Mouse (Mus musculus) myocyte (in vitro differentiated cells): ENCODE measurements at regions not wholly inside any gene's neighbourhood (a gene's known extent, or its start where the extent isn't known, plus 50 kb on each side); places are given as distances from the start of the nearest gene placed in this dataset.

ENCODE experiments used
- H3K27me3 ChIP-seq: one replicate; pipeline ENCODE4 v1.6.1; 2011; ENCODE audit not compliant: control insufficient read depth, insufficient read depth, insufficient read length
- H3K36me3 ChIP-seq: one replicate; pipeline ENCODE4 v1.6.1; 2011; ENCODE audit not compliant: control insufficient read depth, insufficient read depth
- H3K4me2 ChIP-seq: one replicate; pipeline ENCODE4 v1.6.1; 2011; ENCODE audit warnings: low read depth, control low read depth
- H3K4me3 ChIP-seq: one replicate; pipeline ENCODE4 v1.5.1; 2011; ENCODE audit warnings: mild to moderate bottlenecking, control low read depth, moderate library complexity
- H3K79me2 ChIP-seq: one replicate; pipeline ENCODE4 v1.6.1; 2011; ENCODE audit not compliant: control insufficient read depth, insufficient read depth
- H3ac ChIP-seq: one replicate; pipeline ENCODE4 v1.6.1; 2011; ENCODE audit not compliant: control insufficient read depth, insufficient read length
- CEBPB ChIP-seq: IDR thresholded peaks from 2 replicates; pipeline ENCODE4 v1.6.1; 2011; ENCODE audit warnings: mild to moderate bottlenecking, moderate library complexity; ENCODE audit not compliant: poor library complexity, insufficient read depth, severe bottlenecking
- E2F4 ChIP-seq: IDR thresholded peaks from one replicate; pipeline ENCODE4 v1.6.1; 2011; ENCODE audit warnings: mild to moderate bottlenecking, control low read depth, moderate library complexity; ENCODE audit not compliant: insufficient read depth
- MAX ChIP-seq: IDR thresholded peaks from one replicate; pipeline ENCODE4 v1.6.1; 2011; ENCODE audit warnings: low read depth, mild to moderate bottlenecking, control low read depth
- MYOD1 ChIP-seq, 3 experiments: IDR thresholded peaks; one replicate each; pipeline ENCODE4 v1.6.1; 2011; ENCODE audit warnings: control low read depth in 2 of 3, low read depth in 2 of 3, mild to moderate bottlenecking in 2 of 3, moderate library complexity in 1 of 3; ENCODE audit not compliant: insufficient read length in 2 of 3, control insufficient read depth in 1 of 3
- MYOG ChIP-seq, 3 experiments: IDR thresholded peaks; one replicate each; pipeline ENCODE4 v1.6.1; 2011; ENCODE audit warnings: control low read depth in 2 of 3, low read depth in 2 of 3, mild to moderate bottlenecking in 2 of 3; ENCODE audit not compliant: insufficient read length in 2 of 3, control insufficient read depth in 1 of 3, insufficient read depth in 1 of 3
- POLR2A ChIP-seq: IDR thresholded peaks from one replicate; pipeline ENCODE4 v1.6.1; 2011; ENCODE audit warnings: low read depth, mild to moderate bottlenecking, control low read depth, moderate library complexity; ENCODE audit not compliant: insufficient read length
- POLR2AphosphoS2 ChIP-seq: IDR thresholded peaks from one replicate; pipeline ENCODE4 v1.6.1; 2011; ENCODE audit warnings: low read depth, control low read depth; ENCODE audit not compliant: insufficient read length
- REST ChIP-seq: IDR thresholded peaks from one replicate; pipeline ENCODE4 v1.6.1; 2011; ENCODE audit warnings: mild to moderate bottlenecking, control low read depth, moderate library complexity; ENCODE audit not compliant: insufficient read depth, insufficient read length
- SRF ChIP-seq: IDR thresholded peaks from one replicate; pipeline ENCODE4 v1.6.1; 2011; ENCODE audit warnings: low read depth; ENCODE audit not compliant: control insufficient read depth, insufficient read length
- TCF12 ChIP-seq: IDR thresholded peaks from one replicate; pipeline ENCODE4 v1.6.1; 2011; ENCODE audit warnings: mild to moderate bottlenecking, control low read depth; ENCODE audit not compliant: poor library complexity, insufficient read depth, severe bottlenecking
- TCF3 ChIP-seq: IDR thresholded peaks from one replicate; pipeline ENCODE4 v1.6.1; 2011; ENCODE audit warnings: low read depth, control low read depth; ENCODE audit not compliant: insufficient read length
- USF1 ChIP-seq: IDR thresholded peaks from one replicate; pipeline ENCODE4 v1.6.1; 2011; ENCODE audit warnings: low read depth, mild to moderate bottlenecking, control low read depth, moderate library complexity

DNA sequence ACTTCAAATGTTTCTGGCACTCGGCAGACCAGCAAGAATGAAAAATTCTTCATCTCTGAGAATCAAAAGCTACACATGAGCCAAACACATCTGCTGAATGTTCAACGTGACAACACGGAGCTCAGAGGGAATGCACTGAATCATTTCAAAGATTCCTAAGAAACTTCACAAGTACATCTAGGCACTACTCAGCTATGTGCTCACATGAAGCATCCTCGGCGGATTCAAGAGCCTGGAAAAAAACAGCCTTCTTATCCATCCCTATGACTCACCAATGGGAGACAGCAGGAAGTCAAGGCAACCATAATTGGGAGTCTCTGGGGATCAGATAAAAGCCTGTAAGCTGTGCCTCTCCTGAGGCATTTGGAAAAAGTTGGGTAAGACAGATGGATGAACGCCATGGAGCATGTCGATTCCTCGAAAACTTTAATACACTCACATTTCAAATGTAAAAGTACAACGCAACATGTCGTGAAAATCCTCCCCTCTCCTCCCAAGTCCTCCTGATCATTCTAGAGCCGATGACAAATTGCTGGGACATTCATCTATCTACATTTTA is 173.8 kb upstream of the Myocd start:
- Histone ChIP-seq H3K79me2 (no peaks in the 10 kb centered on the region), H3K4me3 (no peak overlapping the region), H3ac (no peak overlapping the region), H3K4me2 (peak overlapping the region; percentile 41), H3K36me3 (no peaks in the 10 kb centered on the region), H3K27me3 (no peaks in the 10 kb centered on the region)
- TF ChIP-seq TCF12 (no peak), CEBPB (peak; percentile 65; the same call in 1 of the 2 replicates)

- H3K4me3 ChIP-seq: no peak overlapping the region
- no peaks in the 10 kb centered on the region for H3K27me3 ChIP-seq
Measured at GRCm38 (mm10) chr11:65435699-65436161, 165.9 kb upstream of the Myocd start.

DNA sequence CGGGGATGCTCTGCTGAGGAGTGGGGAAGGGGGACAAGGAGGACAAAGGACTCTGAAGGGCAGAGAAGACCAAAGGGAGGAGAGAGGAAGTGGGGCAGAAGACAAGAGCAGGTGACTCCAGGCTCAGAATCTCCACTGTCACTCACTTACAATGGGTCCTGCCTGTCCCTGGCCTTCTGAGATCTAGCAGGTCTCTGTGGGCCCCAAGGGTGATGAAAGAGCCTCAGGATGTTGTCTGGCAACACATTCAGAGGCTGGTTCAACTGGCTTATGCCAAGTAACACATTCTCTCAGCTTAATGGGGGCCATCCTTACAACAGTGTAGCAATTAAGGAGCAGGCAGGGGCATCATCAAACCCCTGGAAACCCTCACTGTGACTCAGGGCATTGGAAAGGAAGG is 152.1 kb upstream of the Myocd start:
- TF ChIP-seq POLR2A (no peak), SRF (no peak), TCF12 (no peak), POLR2AphosphoS2 (no peak), TCF3 (no peak), MYOG (IDR thresholded peaks at IDR 0.05; ENCODE audit: control insufficient read depth in 1 of 3, insufficient read depth in 1 of 3, insufficient read length in 2 of 3, low read depth in 2 of 3) (no peak), CEBPB (no peak), MYOD1 (IDR thresholded peaks at IDR 0.05; ENCODE audit: control insufficient read depth in 1 of 3, insufficient read length in 2 of 3, low read depth in 2 of 3) (no peak), E2F4 (no peak)
- H3K4me2 ChIP-seq: no peak overlapping the region
- H3K4me3 ChIP-seq: no peak overlapping the region
- H3K27me3 ChIP-seq: no peaks in the 10 kb centered on the region
- no peak overlapping the region for H3ac ChIP-seq
- H3K36me3 ChIP-seq: no peaks in the 10 kb centered on the region
- no peaks in the 10 kb centered on the region for H3K79me2 ChIP-seq

More at GRCm38 (mm10) chr11:65435699-65436161, 165.9 kb upstream of the Myocd start:
- no peaks in the 10 kb centered on the region for H3K36me3 ChIP-seq
- H3K4me2 ChIP-seq: no peak overlapping the region
- TF ChIP-seq USF1 (no peak), MYOG (IDR thresholded peaks at IDR 0.05; ENCODE audit: control insufficient read depth in 1 of 3, insufficient read depth in 1 of 3, insufficient read length in 2 of 3, low read depth in 2 of 3) (no peak), TCF3 (no peak), POLR2AphosphoS2 (no peak), E2F4 (no peak), CEBPB (no peak), POLR2A (no peak), TCF12 (no peak)
- H3ac ChIP-seq: no peak overlapping the region
- no peaks in the 10 kb centered on the region for H3K79me2 ChIP-seq

DNA sequence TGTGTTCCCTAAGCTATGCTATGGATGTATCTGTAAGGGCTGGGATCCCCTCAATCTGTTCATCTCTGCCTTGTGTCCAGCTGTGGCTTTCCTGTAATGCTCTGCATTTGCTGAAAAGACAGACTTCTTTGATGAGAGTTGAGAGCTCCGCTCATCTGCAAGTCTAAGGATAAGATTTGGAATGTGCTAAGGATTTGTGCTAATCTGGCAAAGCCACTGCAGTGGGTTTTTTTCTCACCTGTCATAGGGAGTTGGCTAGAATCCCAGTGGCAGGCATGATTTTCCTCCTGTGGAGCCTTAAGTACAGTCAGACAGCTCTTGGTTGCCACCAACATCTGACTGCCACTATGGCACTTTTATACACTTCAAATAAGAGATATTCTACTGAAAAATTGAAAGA is 138.8 kb upstream of the Myocd start:
- H3K79me2 ChIP-seq: no peaks in the 10 kb centered on the region
- no peak overlapping the region for H3K4me3 ChIP-seq
- H3K27me3 ChIP-seq: no peaks in the 10 kb centered on the region
- H3K36me3 ChIP-seq: no peaks in the 10 kb centered on the region
- H3K4me2 ChIP-seq: no peak overlapping the region
- no peak for TF ChIP-seq REST
- no peak for TF ChIP-seq MAX
- TF ChIP-seq MYOG (IDR thresholded peaks at IDR 0.05; ENCODE audit: control insufficient read depth in 1 of 3, insufficient read depth in 1 of 3, insufficient read length in 2 of 3, low read depth in 2 of 3): no peak
- no peak overlapping the region for H3ac ChIP-seq

- no peak overlapping the region for H3K4me2 ChIP-seq
- H3K79me2 ChIP-seq: no peaks in the 10 kb centered on the region
- H3K36me3 ChIP-seq: no peaks in the 10 kb centered on the region
- H3K27me3 ChIP-seq: no peaks in the 10 kb centered on the region
- no peak overlapping the region for H3ac ChIP-seq
- no peak overlapping the region for H3K4me3 ChIP-seq
- no peak for TF ChIP-seq USF1
- peak in 1 of 3 experiments; percentile 50 for TF ChIP-seq MYOD1 (IDR thresholded peaks at IDR 0.05; ENCODE audit: control insufficient read depth in 1 of 3, insufficient read length in 2 of 3, low read depth in 2 of 3)
- no peak for TF ChIP-seq POLR2A
- no peak for TF ChIP-seq REST
- TF ChIP-seq CEBPB: no peak
- TF ChIP-seq SRF: no peak
- no peak for TF ChIP-seq MAX
- no peak for TF ChIP-seq E2F4
Measured at GRCm38 (mm10) chr11:65402460-65403154, 132.8 kb upstream of the Myocd start.

DNA sequence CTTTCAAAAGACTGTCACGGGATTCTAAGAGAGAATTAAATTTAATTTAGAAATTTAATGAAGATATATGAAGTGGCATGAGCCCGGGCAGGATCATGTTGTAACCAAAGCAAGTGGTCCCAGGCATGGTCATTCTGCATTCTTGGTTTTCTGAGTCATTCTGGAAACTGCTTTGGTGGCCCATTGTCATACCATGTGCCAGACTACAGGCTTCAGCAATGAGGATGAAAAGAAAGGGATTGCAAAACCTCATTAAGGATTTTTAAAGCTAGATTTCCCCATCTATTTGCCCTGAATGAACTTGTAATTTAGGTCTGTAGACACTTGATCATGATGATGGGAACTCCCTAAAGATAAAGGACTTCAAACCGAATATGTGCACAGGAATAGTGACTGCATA is 119.4 kb upstream of the Myocd start:
- Histone ChIP-seq H3K4me3 (no peak overlapping the region), H3K27me3 (no peaks in the 10 kb centered on the region), H3K79me2 (no peaks in the 10 kb centered on the region), H3K4me2 (no peak overlapping the region), H3K36me3 (no peaks in the 10 kb centered on the region), H3ac (no peak overlapping the region)
- TF ChIP-seq CEBPB (peak; percentile 41; the same call in 1 of the 2 replicates), TCF12 (no peak), MYOG (IDR thresholded peaks at IDR 0.05; ENCODE audit: control insufficient read depth in 1 of 3, insufficient read depth in 1 of 3, insufficient read length in 2 of 3, low read depth in 2 of 3) (no peak)
